In the genomic region with DNA sequence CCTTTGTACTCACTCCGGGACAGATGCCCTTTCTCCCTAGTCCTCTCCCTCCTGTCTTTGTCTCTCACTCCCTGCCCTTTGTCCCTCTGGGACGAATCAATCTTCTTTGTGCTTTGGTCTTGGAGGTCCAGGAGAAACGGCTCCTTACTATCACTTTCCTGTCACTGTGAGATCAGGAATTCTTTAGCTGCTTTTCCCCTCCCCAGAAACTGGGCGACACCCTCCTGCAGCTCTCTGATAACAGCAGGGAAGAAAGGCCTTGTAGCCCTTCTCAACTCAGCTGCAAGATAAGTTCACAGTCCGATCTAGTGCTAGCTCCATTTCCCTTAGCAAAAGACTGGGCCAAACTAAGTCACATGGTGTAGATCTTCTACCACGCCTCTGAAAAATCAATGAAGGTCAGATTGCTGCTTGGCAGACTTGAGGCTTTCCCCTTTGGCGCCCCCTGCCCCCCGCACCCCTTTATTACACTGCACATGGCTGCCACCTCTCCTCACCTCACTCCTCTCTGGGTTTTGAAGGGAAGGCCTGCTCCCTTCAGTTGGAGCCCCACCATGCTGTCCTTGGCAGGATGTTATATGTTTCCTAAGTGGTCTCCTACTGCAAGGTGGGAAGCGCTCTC, we compare ENCODE assay signal across 8 mouse cellular contexts. TPM values are rescaled to one million over a fixed set of nuclear protein-coding genes. Genes with fewer than 3 reads are reported as not detected.
DNase-seq lines count a peak whose midpoint lies in the region; ATAC-seq lines count a peak whose summit lies in the region.

No protein-coding gene starts in this region.

- H3K27ac ChIP-seq in kidney, embryonic 15.5 days, result peak overlapping the region; percentile 22; the same call in 1 of the 2 replicates

- H3K4me3 ChIP-seq in kidney, embryonic 15.5 days (replicated peaks), result no peak overlapping the region

- no peak overlapping the region for H3K4me2 ChIP-seq in kidney, embryonic 15.5 days

- H3K9me3 ChIP-seq in kidney, embryonic 15.5 days (replicated peaks), result no peaks in the 10 kb centered on the region

- WGBS in kidney, embryonic 15.5 days, result 24% methylated on average over 9 of the region's 9 CpGs

- H3K27me3 ChIP-seq in kidney, embryonic 15.5 days, result no peaks in the 10 kb centered on the region

- H3K9ac ChIP-seq in kidney, embryonic 15.5 days, result no peak overlapping the region

- peaks cover 79% of the 10 kb centered on the region for H3K36me3 ChIP-seq in kidney, embryonic 15.5 days

- DNase-seq in kidney, adult 18-20 months, result no peak
- DNase-seq in ZHBTc4 (ENCODE audit: low read depth, low spot score), result peak; percentile 71
- no peak for DNase-seq in testis, postnatal 14 days (ENCODE audit: low spot score)
- DNase-seq in kidney, adult 11 months, result no peak
- no peak for DNase-seq in right cerebral cortex, postnatal 25 days

- peak; percentile 54 for ATAC-seq in kidney, embryonic 15.5 days (replicated peaks; ENCODE audit: low FRiP score)
- ATAC-seq in erythroid progenitor cell, adult 5-6 weeks (replicated peaks; ENCODE audit: low FRiP score, poor library complexity, severe bottlenecking), result peak; percentile 93
- ATAC-seq in megakaryocyte-erythroid progenitor cell, adult 5-6 weeks (replicated peaks; ENCODE audit: low FRiP score, low TSS enrichment, poor library complexity, severe bottlenecking), result peak; percentile 94

- H3K4me1 ChIP-seq in kidney, embryonic 15.5 days, result 0 out of 2 replicates have a peak, but pooled peaks cover 6% of the 10 kb centered on the region

RNA-seq across cellular contexts. Expression of gene BC017158, which starts 8.9 kb away (rescaled TPM):
- 29.1 and 31.7 TPM in 2 replicates for polyA plus RNA-seq in kidney, embryonic 15.5 days (2015; fragmentation: Nextera tagmentation; extraction: Ambion mirVana)
- 90.5 and 137 TPM in 2 replicates for total RNA-seq in erythroid progenitor cell, adult 5-6 weeks (2015; ENCODE audit: low replicate concordance)
- total RNA-seq in erythroid progenitor cell, adult 5-6 weeks (2017; ENCODE audit: low replicate concordance), result 85.2 and 107 TPM in 2 replicates
- total RNA-seq in megakaryocyte-erythroid progenitor cell, adult 5-6 weeks (2014; fragmentation: Nextera tagmentation), result 82.5 and 95.0 TPM in 2 replicates
- 30.8 and 50.8 TPM in 2 replicates for total RNA-seq in megakaryocyte-erythroid progenitor cell, adult 5-6 weeks (2017)

RNA-seq across cellular contexts. Expression of gene Slc5a2, which starts 23.6 kb away (rescaled TPM):
- 5.6 and 8.4 TPM in 2 replicates for polyA plus RNA-seq in kidney, embryonic 15.5 days (2015; fragmentation: Nextera tagmentation; extraction: Ambion mirVana)
- total RNA-seq in erythroid progenitor cell, adult 5-6 weeks (2015; ENCODE audit: low replicate concordance), result 2.5 TPM in 1 of 2 replicates, not detected in the other
- total RNA-seq in erythroid progenitor cell, adult 5-6 weeks (2017; ENCODE audit: low replicate concordance), result 1.3 TPM in 1 of 2 replicates, not detected in the other
- total RNA-seq in megakaryocyte-erythroid progenitor cell, adult 5-6 weeks (2014; fragmentation: Nextera tagmentation), result 0.81 and 1.1 TPM in 2 replicates
- 0.65 and 1.5 TPM in 2 replicates for total RNA-seq in megakaryocyte-erythroid progenitor cell, adult 5-6 weeks (2017)

RNA-seq across cellular contexts. Expression of gene Tgfb1i1, which starts 42.4 kb away (rescaled TPM):
- polyA plus RNA-seq in kidney, embryonic 15.5 days (2015; fragmentation: Nextera tagmentation; extraction: Ambion mirVana), result 77.2 and 107 TPM in 2 replicates
- 0.84 and 1.4 TPM in 2 replicates for total RNA-seq in erythroid progenitor cell, adult 5-6 weeks (2015; ENCODE audit: low replicate concordance)
- total RNA-seq in erythroid progenitor cell, adult 5-6 weeks (2017; ENCODE audit: low replicate concordance), result 0.51 TPM in 1 of 2 replicates, not detected in the other
- 2.2 TPM in 1 of 2 replicates, not detected in the other for total RNA-seq in megakaryocyte-erythroid progenitor cell, adult 5-6 weeks (2014; fragmentation: Nextera tagmentation)
- total RNA-seq in megakaryocyte-erythroid progenitor cell, adult 5-6 weeks (2017), result 0.27 and 1.3 TPM in 2 replicates

RNA-seq across cellular contexts. Expression of gene 9130023H24Rik, which starts 51.2 kb away (rescaled TPM):
- polyA plus RNA-seq in kidney, embryonic 15.5 days (2015; fragmentation: Nextera tagmentation; extraction: Ambion mirVana), result 8.3 and 8.7 TPM in 2 replicates
- total RNA-seq in erythroid progenitor cell, adult 5-6 weeks (2015; ENCODE audit: low replicate concordance), result 3.6 and 5.9 TPM in 2 replicates
- total RNA-seq in erythroid progenitor cell, adult 5-6 weeks (2017; ENCODE audit: low replicate concordance), result 2.6 and 2.8 TPM in 2 replicates
- total RNA-seq in megakaryocyte-erythroid progenitor cell, adult 5-6 weeks (2014; fragmentation: Nextera tagmentation), result 2.1 and 3.8 TPM in 2 replicates
- total RNA-seq in megakaryocyte-erythroid progenitor cell, adult 5-6 weeks (2017), result 2.2 and 4.8 TPM in 2 replicates

RNA-seq across cellular contexts. Expression of gene Armc5, which starts 51.9 kb away (rescaled TPM):
- 19.1 and 21.1 TPM in 2 replicates for polyA plus RNA-seq in kidney, embryonic 15.5 days (2015; fragmentation: Nextera tagmentation; extraction: Ambion mirVana)
- 3.4 and 4.7 TPM in 2 replicates for total RNA-seq in erythroid progenitor cell, adult 5-6 weeks (2015; ENCODE audit: low replicate concordance)
- total RNA-seq in erythroid progenitor cell, adult 5-6 weeks (2017; ENCODE audit: low replicate concordance), result 3.1 and 4.5 TPM in 2 replicates
- total RNA-seq in megakaryocyte-erythroid progenitor cell, adult 5-6 weeks (2014; fragmentation: Nextera tagmentation), result 15.3 and 18.1 TPM in 2 replicates
- total RNA-seq in megakaryocyte-erythroid progenitor cell, adult 5-6 weeks (2017), result 9.2 and 9.8 TPM in 2 replicates
